Mouse (Mus musculus) heart, postnatal 0 days (tissue): Measurements from ENCODE around the gene Trpm1. TPM values are rescaled to one million over a fixed set of nuclear protein-coding genes. Genes with fewer than 3 reads are reported as not detected.

Experiments used
- ATAC-seq: fragments of 200-750 bp; cut with Nextera tagmentation; 2 replicates; pipeline ENCODE4 v1.8.0; 2017; ENCODE audit warnings: low read depth, moderate number of reproducible peaks, moderate library complexity; ENCODE audit not compliant: insufficient read depth
- DNase-seq: peaks from one replicate; pipeline ENCODE4 v3.0.0-alpha.2; 2016; ENCODE audit warnings: low spot score
- H3K27ac ChIP-seq: fragments of 300-500 bp; sonication (generic); 2 replicates; pipeline ENCODE4 v1.5.1; 2014; ENCODE audit warnings: low read depth, mild to moderate bottlenecking
- H3K27me3 ChIP-seq: fragments of 300-500 bp; sonication (generic); 2 replicates; pipeline ENCODE4 v1.6.1; 2014; ENCODE audit warnings: low read length, mixed read lengths; ENCODE audit not compliant: control insufficient read depth, insufficient read depth
- H3K36me3 ChIP-seq: fragments of 300-500 bp; sonication (generic); replicated peaks from 2 replicates; pipeline ENCODE4 v1.6.1; 2014; ENCODE audit warnings: low read length, mixed read lengths; ENCODE audit not compliant: control insufficient read depth, insufficient read depth
- H3K4me1 ChIP-seq: fragments of 300-500 bp; sonication (generic); 2 replicates; pipeline ENCODE4 v1.6.1; 2014; ENCODE audit warnings: antibody characterized with exemption; ENCODE audit not compliant: control insufficient read depth, insufficient read depth
- H3K4me2 ChIP-seq: fragments of 300-500 bp; sonication (generic); 2 replicates; pipeline ENCODE4 v1.6.1; 2014; ENCODE audit warnings: low read depth, mild to moderate bottlenecking, low read length, moderate library complexity
- H3K4me3 ChIP-seq: fragments of 300-500 bp; sonication (generic); 2 replicates; pipeline ENCODE4 v1.5.1; 2014; ENCODE audit warnings: low read depth, low read length
- H3K9ac ChIP-seq: fragments of 300-500 bp; sonication (generic); replicated peaks from 2 replicates; pipeline ENCODE4 v1.6.1; 2014; ENCODE audit warnings: low read depth, low read length, mixed read lengths
- H3K9me3 ChIP-seq: fragments of 300-500 bp; sonication (generic); replicated peaks from 2 replicates; pipeline ENCODE4 v1.6.1; 2016; ENCODE audit warnings: low read length; ENCODE audit not compliant: control insufficient read depth
- CTCF ChIP-seq: IDR thresholded peaks from 2 replicates; pipeline ENCODE4 v1.5.1; 2016; ENCODE audit warnings: antibody characterized with exemption, control low read depth, low read depth
- EP300 ChIP-seq: IDR thresholded peaks from 2 replicates; pipeline ENCODE4 v1.6.1; 2016; ENCODE audit warnings: antibody characterized with exemption, low read depth
- WGBS: fragments of 180-500 bp; shearing (Covaris S2); extraction: QIAGEN DNeasy Blood & Tissue Kit; methylation state at CpG from one replicate; pipeline ENCODE4 v1.1.7; 2014; 5-methylcytosine and 5-hydroxymethylcytosine counted together
- polyA plus RNA-seq: library from polyadenylated mRNA; unstranded; fragments of >200 nt; fragmentation: Nextera tagmentation; extraction: Ambion mirVana; gene quantifications from 2 replicates; pipeline ENCODE4 v1.2.1, GENCODE M21; 2015
- total RNA-seq: library from RNA; depleted of rRNA; stranded (reverse); fragments of >200 nt; gene quantifications from 2 replicates; pipeline ENCODE4 v1.2.3, GENCODE M21; 2014; ENCODE audit warnings: low replicate concordance

The Trpm1 gene
- total and polyA plus RNA-seq, 2 experiments from 2014 or later, result 0.14 TPM; not detected in 1

GRCm38 (mm10) chr7:64164997-64165396, 11.4 kb downstream of the Trpm1 start:
- no peak for DNase-seq
- 71% methylated on average over 3 of the region's 3 CpGs for WGBS
- H3K27me3 ChIP-seq, result no peaks in the 10 kb centered on the region
- H3K36me3 ChIP-seq, result no peaks in the 10 kb centered on the region
- peak; percentile 53; the same call in 1 of the 2 replicates for ATAC-seq
- H3K4me3 ChIP-seq, result no peak overlapping the region
- no peaks in the 10 kb centered on the region for H3K9me3 ChIP-seq
- no peak overlapping the region for H3K27ac ChIP-seq
- TF ChIP-seq CTCF (peak; percentile 83), EP300 (no peak)
- no peak overlapping the region for H3K4me2 ChIP-seq
- H3K4me1 ChIP-seq, result no peaks in the 10 kb centered on the region
- H3K9ac ChIP-seq, result no peak overlapping the region

GRCm38 (mm10) chr7:64166025-64166424, 12.4 kb downstream of the Trpm1 start:
- Histone ChIP-seq H3K4me1 (no peaks in the 10 kb centered on the region), H3K4me2 (no peak overlapping the region), H3K36me3 (no peaks in the 10 kb centered on the region), H3K9me3 (no peaks in the 10 kb centered on the region), H3K27me3 (no peaks in the 10 kb centered on the region), H3K27ac (no peak overlapping the region), H3K9ac (no peak overlapping the region), H3K4me3 (no peak overlapping the region)
- DNase-seq, result no peak
- no peak for TF ChIP-seq CTCF
- TF ChIP-seq EP300, result no peak
- WGBS, result 58% methylated on average over 3 of the region's 3 CpGs
- ATAC-seq, result no peak

GRCm38 (mm10) chr7:64166724-64167123, 13.1 kb downstream of the Trpm1 start:
- no peaks in the 10 kb centered on the region for H3K36me3 ChIP-seq
- H3K9ac ChIP-seq, result no peak overlapping the region
- TF ChIP-seq CTCF (no peak), EP300 (no peak)
- H3K4me1 ChIP-seq, result no peaks in the 10 kb centered on the region
- ATAC-seq (peak; percentile 39; the same call in 1 of the 2 replicates), DNase-seq (peak; percentile 14)
- no peak overlapping the region for H3K27ac ChIP-seq
- no peak overlapping the region for H3K4me3 ChIP-seq
- no peaks in the 10 kb centered on the region for H3K9me3 ChIP-seq
- H3K4me2 ChIP-seq, result no peak overlapping the region
- no peaks in the 10 kb centered on the region for H3K27me3 ChIP-seq

GRCm38 (mm10) chr7:64179310-64179709, 25.7 kb downstream of the Trpm1 start:
- DNase-seq, result no peak
- Histone ChIP-seq H3K27me3 (no peaks in the 10 kb centered on the region), H3K9ac (no peak overlapping the region), H3K36me3 (no peaks in the 10 kb centered on the region), H3K4me2 (no peak overlapping the region), H3K4me1 (no peaks in the 10 kb centered on the region), H3K4me3 (no peak overlapping the region), H3K27ac (no peak overlapping the region), H3K9me3 (no peaks in the 10 kb centered on the region)
- ATAC-seq, result no peak
- WGBS, result 78% methylated on average over 4 of the region's 4 CpGs
- TF ChIP-seq EP300, result no peak
- TF ChIP-seq CTCF, result peak; percentile 33

- Histone ChIP-seq H3K4me1 (no peaks in the 10 kb centered on the region), H3K9me3 (no peaks in the 10 kb centered on the region), H3K4me2 (no peak overlapping the region), H3K9ac (no peak overlapping the region), H3K27ac (no peak overlapping the region), H3K36me3 (no peaks in the 10 kb centered on the region), H3K4me3 (no peak overlapping the region), H3K27me3 (no peaks in the 10 kb centered on the region)
- DNase-seq (no peak), ATAC-seq (no peak)
- 41% methylated on average over 10 of the region's 10 CpGs for WGBS
- no peak for TF ChIP-seq EP300
- TF ChIP-seq CTCF, result no peak
These were observed 31.7 kb downstream of the Trpm1 start for GRCm38 (mm10) chr7:64185203-64185931.

- WGBS, result 74% methylated on average over 3 of the region's 3 CpGs
- no peak for ATAC-seq
These were observed 32.3 kb downstream of the Trpm1 start for GRCm38 (mm10) chr7:64185932-64186312.

More at GRCm38 (mm10) chr7:64185932-64186312, 32.3 kb downstream of the Trpm1 start:
- Histone ChIP-seq H3K27me3 (no peaks in the 10 kb centered on the region), H3K36me3 (no peaks in the 10 kb centered on the region), H3K4me2 (no peak overlapping the region), H3K27ac (no peak overlapping the region), H3K9me3 (no peaks in the 10 kb centered on the region), H3K4me3 (no peak overlapping the region), H3K4me1 (no peaks in the 10 kb centered on the region), H3K9ac (no peak overlapping the region)
- TF ChIP-seq EP300, result no peak
- no peak for TF ChIP-seq CTCF
- DNase-seq, result no peak
